Mouse (Mus musculus) ES-Bruce4 (cell line): Measurements from ENCODE around the gene Mapk8. TPM values are rescaled to one million over a fixed set of nuclear protein-coding genes. Genes with fewer than 3 reads are reported as not detected.

Experiments used
- H3K27ac ChIP-seq: 2 replicates; pipeline ENCODE4 v1.5.1; 2012; ENCODE audit warnings: low read length, inconsistent platforms; ENCODE audit not compliant: insufficient read depth
- H3K27me3 ChIP-seq: 2 replicates; pipeline ENCODE4 v1.6.1; 2012; ENCODE audit warnings: mild to moderate bottlenecking, low read length, inconsistent platforms; ENCODE audit not compliant: control insufficient read depth, poor library complexity, insufficient read depth, severe bottlenecking
- H3K36me3 ChIP-seq: 2 replicates; pipeline ENCODE4 v1.6.1; 2012; ENCODE audit warnings: inconsistent platforms, mild to moderate bottlenecking, low read length, moderate library complexity; ENCODE audit not compliant: control insufficient read depth, poor library complexity, insufficient read depth, severe bottlenecking
- H3K4me1 ChIP-seq: one replicate; pipeline ENCODE4 v1.8.1; 2011; ENCODE audit warnings: low read length; ENCODE audit not compliant: control insufficient read depth, insufficient read depth
- H3K4me3 ChIP-seq: 2 replicates; pipeline ENCODE4 v1.5.1; 2011; ENCODE audit warnings: low read depth, mild to moderate bottlenecking, low read length
- H3K9ac ChIP-seq: 2 replicates; pipeline ENCODE4 v1.6.1; 2012; ENCODE audit warnings: low read depth, mild to moderate bottlenecking, inconsistent platforms; ENCODE audit not compliant: poor library complexity, severe bottlenecking
- H3K9me3 ChIP-seq: replicated peaks from 2 replicates; pipeline ENCODE4 v1.6.1; 2012; ENCODE audit warnings: mild to moderate bottlenecking, low read length, inconsistent platforms; ENCODE audit not compliant: control insufficient read depth, poor library complexity, insufficient read depth, severe bottlenecking
- CTCF ChIP-seq: IDR thresholded peaks from one replicate; pipeline ENCODE4 v1.8.1; 2011; ENCODE audit warnings: low read depth, low read length
- EP300 ChIP-seq: IDR thresholded peaks from 2 replicates; pipeline ENCODE4 v1.6.1; 2011; ENCODE audit warnings: low read depth, low read length; ENCODE audit not compliant: insufficient read depth
- POLR2A ChIP-seq: IDR thresholded peaks from one replicate; pipeline ENCODE4 v1.8.1; 2011; ENCODE audit warnings: low read length; ENCODE audit not compliant: insufficient read depth
- polyA plus RNA-seq: library from polyadenylated mRNA; stranded (reverse); fragments of >200 nt; gene quantifications from 2 replicates; pipeline ENCODE4 v1.2.4, GENCODE M21; 2011; ENCODE audit warnings: low read depth; ENCODE audit not compliant: missing spikeins, insufficient read depth, insufficient read length

The Mapk8 gene
- polyA plus RNA-seq, 1 experiment = 81.5 TPM

DNA sequence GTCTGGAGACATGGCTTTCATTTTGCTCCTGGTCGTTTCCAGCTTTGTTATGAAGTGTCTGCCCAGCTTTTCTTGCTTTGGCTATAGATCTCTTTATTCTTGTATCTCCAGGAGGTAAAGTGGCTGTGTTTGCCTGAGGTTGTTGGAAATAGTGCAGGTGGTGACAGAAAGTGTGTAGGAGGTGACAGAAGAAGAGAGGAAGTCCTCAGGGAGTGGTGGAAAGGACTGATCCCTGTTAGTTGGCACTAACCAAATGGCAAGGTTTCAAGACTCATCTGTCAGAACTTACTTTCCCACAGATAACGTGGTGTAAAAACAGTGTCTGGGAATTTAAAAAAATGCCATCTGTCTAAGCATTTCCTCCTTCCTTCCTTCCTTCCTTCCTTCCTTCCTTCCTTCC is 27.5 kb upstream of the Mapk8 start:
- Histone ChIP-seq H3K27ac (no peak overlapping the region), H3K36me3 (no peaks in the 10 kb centered on the region), H3K4me3 (no peak overlapping the region), H3K9ac (no peak overlapping the region), H3K4me1 (no peaks in the 10 kb centered on the region), H3K27me3 (no peaks in the 10 kb centered on the region), H3K9me3 (no peaks in the 10 kb centered on the region)
- TF ChIP-seq EP300 (no peak), CTCF (no peak), POLR2A (no peak)

DNA sequence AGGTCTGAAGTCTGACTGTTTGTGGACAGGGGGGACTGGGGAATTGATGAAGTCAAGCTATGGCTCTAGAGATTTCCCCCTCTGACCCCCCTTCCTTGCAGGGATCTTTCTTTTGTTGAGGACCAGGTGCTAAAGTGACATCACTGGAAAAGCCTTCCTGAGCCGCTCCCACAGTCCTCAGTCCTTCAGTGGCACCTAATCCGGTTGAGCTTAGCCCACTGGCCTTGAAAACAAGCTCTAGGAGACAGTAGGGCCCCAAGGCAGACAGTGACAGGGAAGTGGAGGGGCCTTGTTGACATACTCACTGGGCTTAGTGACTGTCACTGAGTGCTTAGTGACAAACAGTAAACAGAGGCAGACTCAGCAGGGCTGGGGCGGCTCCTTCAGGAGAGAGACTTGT is 24.4 kb upstream of the Mapk8 start, which contains the start of gene Frmpd2:
Gene Frmpd2, plus strand, starts transcription at position 366 of the 400 bp plus-strand sequence.
- Histone ChIP-seq H3K9me3 (no peaks in the 10 kb centered on the region), H3K4me1 (no peaks in the 10 kb centered on the region), H3K4me3 (no peak within 1 kb of the TSS), H3K36me3 (no peaks in the 10 kb centered on the region), H3K27ac (no peak within 1 kb of the TSS), H3K27me3 (no peaks in the 10 kb centered on the region; the same call in 1 of the 2 replicates), H3K9ac (no peak within 1 kb of the TSS)
- TF ChIP-seq POLR2A (no peak), EP300 (no peak), CTCF (no peak)

DNA sequence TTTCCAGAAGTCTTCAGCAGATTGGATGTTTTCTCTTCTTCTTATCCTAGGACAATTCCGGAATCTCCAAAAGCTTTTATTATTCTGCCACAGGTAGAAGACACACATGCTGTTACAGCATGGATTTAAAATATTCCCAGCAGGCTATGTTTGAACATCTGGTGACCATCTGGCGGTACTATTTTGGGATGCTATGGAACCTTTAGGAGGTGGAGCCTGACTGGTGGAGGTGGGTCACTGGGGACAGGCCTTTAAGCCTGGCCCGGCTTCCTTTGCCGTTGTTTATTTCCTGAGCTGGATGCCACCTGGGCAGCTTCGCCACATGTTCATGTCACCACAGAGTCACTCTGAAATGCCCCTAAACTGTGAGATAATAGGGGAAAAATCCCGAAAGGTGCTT is 20.8 kb upstream of the Mapk8 start:
- no peak overlapping the region for H3K27ac ChIP-seq
- H3K4me1 ChIP-seq = no peaks in the 10 kb centered on the region
- H3K27me3 ChIP-seq = no peaks in the 10 kb centered on the region; the same call in 1 of the 2 replicates
- H3K9ac ChIP-seq = no peak overlapping the region
- no peak overlapping the region for H3K4me3 ChIP-seq
- no peaks in the 10 kb centered on the region for H3K36me3 ChIP-seq
- TF ChIP-seq POLR2A (no peak), EP300 (no peak), CTCF (no peak)
- H3K9me3 ChIP-seq = no peaks in the 10 kb centered on the region

DNA sequence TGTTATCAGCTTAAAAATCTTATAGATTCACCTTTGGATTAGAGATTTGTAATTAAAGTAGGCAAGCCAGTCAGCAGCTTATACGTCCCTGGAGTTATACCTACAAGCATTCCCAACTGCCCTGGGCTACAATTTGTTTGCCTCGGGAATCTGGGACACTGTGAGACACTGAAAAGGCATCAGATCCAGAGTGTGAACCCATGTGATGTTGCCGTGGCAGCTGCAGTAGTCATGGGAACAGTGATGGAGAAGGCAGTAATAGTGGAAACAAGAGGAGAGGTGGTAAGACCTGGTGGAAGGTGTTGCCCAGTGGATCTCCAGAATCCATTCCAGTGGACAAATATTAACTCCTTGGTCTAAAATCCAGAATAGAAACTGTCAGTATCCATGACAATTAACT is 16.7 kb upstream of the Mapk8 start:
- Histone ChIP-seq H3K27ac (no peak overlapping the region), H3K36me3 (no peaks in the 10 kb centered on the region), H3K27me3 (no peaks in the 10 kb centered on the region), H3K9ac (no peak overlapping the region), H3K9me3 (no peaks in the 10 kb centered on the region), H3K4me3 (no peak overlapping the region), H3K4me1 (no peaks in the 10 kb centered on the region)
- no peak for TF ChIP-seq CTCF
- TF ChIP-seq POLR2A = no peak
- TF ChIP-seq EP300 = no peak

DNA sequence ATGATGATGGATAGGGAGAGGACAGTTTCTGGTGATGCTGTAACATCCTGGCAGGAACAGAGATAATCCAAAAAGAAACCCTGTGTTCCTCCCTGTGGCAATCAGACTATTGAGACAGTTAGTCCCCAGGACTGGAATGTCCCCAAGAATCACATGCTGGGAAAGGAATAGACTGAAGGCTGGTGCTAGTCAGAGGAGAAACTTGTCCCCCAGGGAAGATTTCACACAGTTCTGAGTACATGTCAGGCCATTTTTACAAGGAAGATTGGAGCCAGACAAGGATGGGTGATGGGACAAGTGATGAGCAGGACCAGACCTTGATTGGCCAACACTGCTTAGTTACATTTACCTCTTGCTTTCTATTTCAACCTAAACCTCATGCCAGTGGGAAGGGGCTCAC is 3.4 kb upstream of the Mapk8 start:
- Histone ChIP-seq H3K4me3 (no peak overlapping the region), H3K27ac (no peak overlapping the region), H3K9me3 (no peaks in the 10 kb centered on the region), H3K9ac (no peak overlapping the region), H3K27me3 (peaks cover 2% of the 10 kb centered on the region; the same call in 1 of the 2 replicates), H3K36me3 (no peaks in the 10 kb centered on the region), H3K4me1 (peaks cover 1% of the 10 kb centered on the region)
- TF ChIP-seq POLR2A (no peak), CTCF (no peak), EP300 (no peak)

DNA sequence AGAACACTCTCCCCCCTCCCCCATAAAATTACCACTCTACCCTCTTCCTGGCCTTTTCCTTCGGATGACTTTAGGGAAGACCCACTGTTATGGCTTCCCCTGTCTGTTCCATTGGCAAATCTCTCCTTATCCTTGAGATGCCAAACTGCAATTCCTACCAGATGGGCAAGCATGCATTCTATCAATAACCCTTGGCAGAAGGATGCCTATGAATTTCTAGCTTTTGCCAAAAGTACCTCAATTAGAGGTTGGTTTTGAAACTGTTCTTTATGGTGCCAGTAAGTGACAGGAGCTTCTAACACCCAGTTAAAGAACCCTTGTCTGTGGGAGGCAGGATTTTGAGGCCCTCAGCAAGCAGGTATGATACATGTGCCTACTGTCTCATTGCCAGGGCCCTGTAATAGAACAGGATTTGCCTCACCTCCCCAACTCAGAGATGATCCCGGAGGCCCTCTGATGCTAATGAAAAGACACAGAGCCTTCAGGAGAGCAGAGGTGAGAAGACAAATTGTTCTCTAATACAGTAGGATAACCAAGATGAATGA is 2.4 kb upstream of the Mapk8 start:
- Histone ChIP-seq H3K27ac (no peak overlapping the region), H3K36me3 (no peaks in the 10 kb centered on the region), H3K27me3 (peaks cover 2% of the 10 kb centered on the region; the same call in 1 of the 2 replicates)

More for the DNA sequence above, 2.4 kb upstream of the Mapk8 start:
- no peak overlapping the region for H3K9ac ChIP-seq
- peaks cover 1% of the 10 kb centered on the region for H3K4me1 ChIP-seq
- no peaks in the 10 kb centered on the region for H3K9me3 ChIP-seq
- TF ChIP-seq EP300 (no peak), CTCF (no peak), POLR2A (no peak)
- H3K4me3 ChIP-seq = no peak overlapping the region
